Mouse (Mus musculus) testis, adult 2 months (tissue): ENCODE results near the gene Card10.

Experiments
- CTCF ChIP-seq: fragments of 200-500 bp; IDR thresholded peaks from 2 replicates; pipeline ENCODE4 v1.5.1; 2012; ENCODE audit warnings: low read depth, mild to moderate bottlenecking, inconsistent platforms, low read length, moderate library complexity; ENCODE audit not compliant: control insufficient read depth, insufficient read depth, insufficient replicate concordance
- POLR2A ChIP-seq: fragments of 200-500 bp; IDR thresholded peaks from 2 replicates; pipeline ENCODE4 v1.6.1; 2012; ENCODE audit warnings: low read depth, mild to moderate bottlenecking, inconsistent platforms, low read length, moderate library complexity; ENCODE audit not compliant: control insufficient read depth

- no peak for TF ChIP-seq POLR2A
- no peak for TF ChIP-seq CTCF
These were observed 12.7 kb upstream of the Card10 start for GRCm38 (mm10) chr15:78815314-78816073.
